30 mouse cellular contexts compared by ENCODE assay signal in the genomic region with DNA sequence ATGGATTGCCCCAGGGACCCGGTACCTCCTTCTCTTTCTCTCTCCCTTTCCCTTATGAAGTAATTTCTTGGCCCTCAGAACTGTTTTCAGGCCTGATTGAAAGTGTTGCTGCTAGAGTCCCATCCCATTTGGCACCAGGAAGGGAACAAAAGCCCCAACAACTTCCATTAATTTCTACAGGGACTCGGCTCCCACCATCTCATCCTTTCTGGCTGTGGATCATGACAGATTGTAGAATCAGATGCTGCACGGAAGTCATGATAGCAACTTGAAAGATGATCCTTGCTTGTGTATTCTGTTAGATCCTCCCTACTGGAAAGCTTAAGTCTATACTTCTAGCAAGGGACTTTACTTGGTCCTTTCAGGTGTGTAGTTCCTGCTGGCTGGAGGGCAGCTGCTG. TPM values are rescaled to one million over a fixed set of nuclear protein-coding genes. Genes with fewer than 3 reads are reported as not detected.
DNase-seq lines count a peak whose midpoint lies in the region; ATAC-seq and TF ChIP-seq lines count a peak whose summit lies in the region.
"Had no signal": no experiment of that assay in that cellular context is flagged by ENCODE, and none has a peak within 500 bp of the region (broad histone marks: within the 10 kb centered on the region; RNA-seq: fewer than 3 reads in every experiment).

No protein-coding gene starts in this region.

- TF ChIP-seq CTCF in layer of hippocampus, adult 2 months (conservative IDR thresholded peaks at IDR 0.05): no peak

- 65% methylated on average over 3 of the region's 3 CpGs for WGBS in forebrain, embryonic 15.5 days
- 93% methylated on average over 3 of the region's 3 CpGs for WGBS in forebrain, embryonic 10.5 days

- no peaks in the 10 kb centered on the region for H3K36me3 ChIP-seq in forebrain, embryonic 15.5 days
- no peaks in the 10 kb centered on the region for H3K36me3 ChIP-seq in forebrain, embryonic 10.5 days (replicated peaks)
- H3K36me3 ChIP-seq: hindbrain, embryonic 10.5 days; hindbrain, embryonic 15.5 days; midbrain, embryonic 10.5 days; midbrain, embryonic 15.5 days; neural tube, embryonic 12.5 days had no signal

- H3K4me3 ChIP-seq in forebrain, embryonic 15.5 days: no peak overlapping the region
- no peak overlapping the region for H3K4me3 ChIP-seq in forebrain, embryonic 10.5 days
- no peak overlapping the region for H3K4me3 ChIP-seq in layer of hippocampus, adult 2 months
- H3K4me3 ChIP-seq: hindbrain, embryonic 10.5 days; hindbrain, embryonic 15.5 days; midbrain, embryonic 10.5 days; midbrain, embryonic 15.5 days; myocyte; neural tube, embryonic 12.5 days had no signal

- peak; percentile 91 for ATAC-seq in forebrain, embryonic 15.5 days (replicated peaks)
- no peak for ATAC-seq in megakaryocyte, adult 5-6 weeks (ENCODE audit: poor library complexity, severe bottlenecking)
- ATAC-seq: activated CD4-positive, CD25-positive, alpha-beta regulatory T cell, adult 4 months; inflammation-experienced regulatory T-cells, adult 6 months; midbrain, embryonic 15.5 days had no signal

- no peaks in the 10 kb centered on the region for H3K4me1 ChIP-seq in forebrain, embryonic 15.5 days
- H3K4me1 ChIP-seq in forebrain, embryonic 10.5 days: no peaks in the 10 kb centered on the region
- H3K4me1 ChIP-seq: hindbrain, embryonic 10.5 days; hindbrain, embryonic 15.5 days; midbrain, embryonic 10.5 days; midbrain, embryonic 15.5 days; neural tube, embryonic 12.5 days had no signal

- no peaks in the 10 kb centered on the region for H3K27me3 ChIP-seq in forebrain, embryonic 15.5 days
- H3K27me3 ChIP-seq in forebrain, embryonic 10.5 days (ENCODE audit: poor library complexity, severe bottlenecking): no peaks in the 10 kb centered on the region
- H3K27me3 ChIP-seq: CH12.LX; hindbrain, embryonic 15.5 days; midbrain, embryonic 15.5 days; neural tube, embryonic 12.5 days had no signal

- peak overlapping the region; percentile 79 for H3K27ac ChIP-seq in forebrain, embryonic 15.5 days (replicated peaks)
- no peak overlapping the region for H3K27ac ChIP-seq in forebrain, embryonic 10.5 days
- H3K27ac ChIP-seq in layer of hippocampus, adult 2 months: 0 out of 2 replicates have a peak overlapping the region, but pooled peaks have one; percentile 36
- H3K27ac ChIP-seq: hindbrain, embryonic 10.5 days; hindbrain, embryonic 15.5 days; liver, embryonic 14.5 days; midbrain, embryonic 10.5 days; midbrain, embryonic 15.5 days; neural tube, embryonic 12.5 days had no signal

- DNase-seq in cerebellum, postnatal 10 days: peak; percentile 24 to 34
- no peak for DNase-seq in cerebellum, postnatal 4 days (ENCODE audit: low spot score in 2 of 2)
- DNase-seq in forebrain, embryonic 10.5 days (ENCODE audit: extremely low spot score, low spot score): no peak
- DNase-seq in layer of hippocampus, adult 2 months (ENCODE audit: low spot score in 2 of 2): peak; percentile 20 to 64
- DNase-seq in skeletal muscle tissue, adult 2 months (ENCODE audit: low read depth, low spot score): peak; percentile 11
- no peak for DNase-seq in thymus, postnatal 25 days
- DNase-seq: adrenal gland, adult 2 months; adrenal gland, postnatal 36 days; cerebellum, adult 11 months; cerebellum, adult 9-10 months; gastrocnemius, postnatal 10 days; heart, postnatal 14 days; kidney, adult 18-20 months; kidney, postnatal 36 days; liver; lung, adult 2 months; lung, postnatal 14 days; right cerebral cortex, postnatal 4 days had no signal

- no peak overlapping the region for H3K4me2 ChIP-seq in forebrain, embryonic 15.5 days (replicated peaks)
- H3K4me2 ChIP-seq: hindbrain, embryonic 15.5 days; midbrain, embryonic 15.5 days; neural tube, embryonic 12.5 days had no signal

- no peaks in the 10 kb centered on the region for H3K9me3 ChIP-seq in forebrain, embryonic 15.5 days
- no peaks in the 10 kb centered on the region for H3K9me3 ChIP-seq in forebrain, embryonic 10.5 days
- H3K9me3 ChIP-seq: hindbrain, embryonic 10.5 days; hindbrain, embryonic 15.5 days; midbrain, embryonic 10.5 days; midbrain, embryonic 15.5 days; neural tube, embryonic 12.5 days had no signal

- no peak overlapping the region for H3K9ac ChIP-seq in forebrain, embryonic 15.5 days (replicated peaks)
- H3K9ac ChIP-seq: hindbrain, embryonic 15.5 days; liver, embryonic 14.5 days; midbrain, embryonic 15.5 days; neural tube, embryonic 12.5 days had no signal

RNA-seq across cellular contexts. Expression of a gene that starts 45.8 kb away (rescaled TPM):
- polyA plus RNA-seq in forebrain, embryonic 15.5 days (2015; fragmentation: Nextera tagmentation; extraction: Ambion mirVana): 19.9 and 25.0 TPM in 2 replicates
- polyA plus RNA-seq in forebrain, embryonic 10.5 days (2016; fragmentation: Nextera tagmentation; extraction: Ambion mirVana): 37.9 and 45.1 TPM in 2 replicates
- total RNA-seq in layer of hippocampus, adult 2 months (2021): 10 to 100 TPM; 12.5 to 13.0 TPM
- not detected in 2 replicates for total RNA-seq in megakaryocyte, adult 5-6 weeks (2015)
- total RNA-seq in megakaryocyte, adult 5-6 weeks (2017): 0.18 TPM in 1 of 2 replicates, not detected in the other
- total RNA-seq: CH12.LX had no signal
- polyA plus RNA-seq: inflammation-experienced regulatory T-cells, adult 6 months had no signal

Comparison
In these comparisons a context has a peak if more than half of its experiments do, and no peak if none do; other contexts are left out.
1. DNase-seq: peak in cerebellum, postnatal 10 days (2 of 2), layer of hippocampus, adult 2 months (2 of 2) and skeletal muscle tissue, adult 2 months (single experiment); none in cerebellum, postnatal 4 days (0 of 2), forebrain, embryonic 10.5 days (single experiment) and thymus, postnatal 25 days (single experiment).
2. RNA of a gene that starts 45.8 kb away (total RNA-seq): 12.5 to 13.0 TPM in layer of hippocampus, adult 2 months; 0.18 TPM in megakaryocyte, adult 5-6 weeks; every median in the first group is over 10 times any median in the second.